Mouse (Mus musculus) liver, embryonic 14.5 days (tissue): Measurements from ENCODE around the gene Ap2m1.

Experiments used
- CTCF ChIP-seq: IDR thresholded peaks from 2 replicates; pipeline ENCODE4 v1.5.1; 2016; ENCODE audit warnings: antibody characterized with exemption, low read depth, control low read depth
- EP300 ChIP-seq: IDR thresholded peaks from 2 replicates; pipeline ENCODE4 v1.6.1; 2016; ENCODE audit warnings: antibody characterized with exemption, low read depth

GRCm38 (mm10) chr16:20523886-20524285, 11.4 kb upstream of the Ap2m1 start:
- TF ChIP-seq CTCF (no peak), EP300 (no peak)
